Mouse (Mus musculus) urinary bladder, postnatal 36 days (tissue): ENCODE results near the gene Tec.

ENCODE experiments used
- DNase-seq, 2 experiments: peaks; one replicate each; pipeline ENCODE4 v3.0.0; 2022; ENCODE audit warnings: low spot score in 2 of 2, mixed read lengths in 1 of 2

The Tec gene

GRCm38 (mm10) chr5:72735763-72736162, 132.5 kb downstream of the Tec start:
- DNase-seq, result no peak

GRCm38 (mm10) chr5:72732885-72733284, 135.4 kb downstream of the Tec start:
- DNase-seq, result no peak

- DNase-seq, result no peak
Measured at GRCm38 (mm10) chr5:72725404-72725803, 142.9 kb downstream of the Tec start.

GRCm38 (mm10) chr5:72723429-72723828, 144.9 kb downstream of the Tec start:
- DNase-seq, result no peak

- no peak for DNase-seq
Measured at GRCm38 (mm10) chr5:72720587-72720986, 147.7 kb downstream of the Tec start.

GRCm38 (mm10) chr5:72710572-72711278, 157.6 kb downstream of the Tec start:
- peak; percentile 62 to 65 for DNase-seq

- DNase-seq, result no peak
Measured at GRCm38 (mm10) chr5:72709976-72710375, 158.3 kb downstream of the Tec start.

- DNase-seq, result no peak
Measured at GRCm38 (mm10) chr5:72709451-72709850, 158.8 kb downstream of the Tec start.

- no peak for DNase-seq
Measured at GRCm38 (mm10) chr5:72706722-72707121, 161.6 kb downstream of the Tec start.

- DNase-seq, result no peak
Measured at GRCm38 (mm10) chr5:72706095-72706494, 162.2 kb downstream of the Tec start.
